Mouse (Mus musculus) brain, embryonic 14.5 days (tissue): ENCODE results near the gene Hltf.

Source experiments
- CTCF ChIP-seq: fragments of 200-500 bp; IDR thresholded peaks from 2 replicates; pipeline ENCODE4 v1.5.1; 2012; ENCODE audit warnings: inconsistent platforms, mild to moderate bottlenecking, moderate library complexity, borderline replicate concordance; ENCODE audit not compliant: insufficient read depth, insufficient read length; ENCODE audit errors: extremely low read depth
- POLR2A ChIP-seq: fragments of 200-500 bp; IDR thresholded peaks from 2 replicates; pipeline ENCODE4 v1.6.1; 2012; ENCODE audit warnings: mild to moderate bottlenecking, inconsistent platforms, borderline replicate concordance; ENCODE audit not compliant: poor library complexity, insufficient read depth, insufficient read length, severe bottlenecking; ENCODE audit errors: extremely low read depth

DNA sequence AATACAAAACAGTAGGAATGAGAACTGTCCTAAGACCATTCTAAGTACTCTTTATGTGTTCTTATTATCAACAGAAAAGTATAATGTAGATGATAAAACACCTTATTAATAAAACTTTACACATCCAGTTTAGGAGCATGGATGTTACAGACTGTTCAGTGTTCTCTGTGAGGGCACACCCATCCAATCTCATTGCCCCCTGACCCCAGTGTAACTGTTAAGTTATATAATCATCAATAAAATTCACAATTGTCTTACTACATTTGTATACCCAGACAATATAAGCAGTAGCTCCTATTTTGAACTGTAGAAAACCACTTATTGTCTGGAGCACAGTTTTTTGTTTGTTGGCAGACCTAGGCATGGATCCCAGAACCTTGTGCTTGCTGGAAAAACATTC lies 83.6 kb downstream of the Hltf start:
- TF ChIP-seq POLR2A, result no peak
- no peak for TF ChIP-seq CTCF
